Mouse (Mus musculus) right cerebral cortex, postnatal 10 days (tissue): ENCODE results near the gene Rnf183.
"Not testable (repeated sequence)": the region's sequence is repeated elsewhere in the genome, so short reads cannot be mapped to it uniquely, and the experiment has no call there.

Experiments used
- DNase-seq, 2 experiments: peaks; one replicate each; pipeline ENCODE4 v3.0.0; 2021; ENCODE audit warnings: low spot score in 2 of 2

Gene Rnf183

DNA sequence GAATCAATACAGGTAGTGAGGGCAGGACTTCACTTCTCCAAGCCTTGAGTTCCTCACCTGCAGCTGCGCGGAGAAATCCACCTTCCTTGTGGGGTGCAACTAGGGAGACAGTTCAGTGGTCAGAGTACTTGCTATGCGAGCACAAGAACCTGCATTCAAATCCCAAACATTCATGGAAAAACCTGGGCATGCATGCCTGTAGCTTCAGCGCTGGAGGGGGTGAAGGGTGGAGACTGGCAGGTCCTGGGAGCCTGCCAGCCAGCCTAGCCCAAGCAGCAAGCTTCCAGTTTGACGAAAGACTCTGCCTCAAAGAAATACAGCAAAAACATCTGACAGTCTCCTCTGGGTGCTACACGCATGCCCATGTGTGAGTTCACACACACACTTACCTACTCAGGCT lies at the start of gene Rnf183:
TSS of gene Rnf183 (minus strand) at position 172 of the 400 bp plus-strand sequence.
- DNase-seq = no peak

DNA sequence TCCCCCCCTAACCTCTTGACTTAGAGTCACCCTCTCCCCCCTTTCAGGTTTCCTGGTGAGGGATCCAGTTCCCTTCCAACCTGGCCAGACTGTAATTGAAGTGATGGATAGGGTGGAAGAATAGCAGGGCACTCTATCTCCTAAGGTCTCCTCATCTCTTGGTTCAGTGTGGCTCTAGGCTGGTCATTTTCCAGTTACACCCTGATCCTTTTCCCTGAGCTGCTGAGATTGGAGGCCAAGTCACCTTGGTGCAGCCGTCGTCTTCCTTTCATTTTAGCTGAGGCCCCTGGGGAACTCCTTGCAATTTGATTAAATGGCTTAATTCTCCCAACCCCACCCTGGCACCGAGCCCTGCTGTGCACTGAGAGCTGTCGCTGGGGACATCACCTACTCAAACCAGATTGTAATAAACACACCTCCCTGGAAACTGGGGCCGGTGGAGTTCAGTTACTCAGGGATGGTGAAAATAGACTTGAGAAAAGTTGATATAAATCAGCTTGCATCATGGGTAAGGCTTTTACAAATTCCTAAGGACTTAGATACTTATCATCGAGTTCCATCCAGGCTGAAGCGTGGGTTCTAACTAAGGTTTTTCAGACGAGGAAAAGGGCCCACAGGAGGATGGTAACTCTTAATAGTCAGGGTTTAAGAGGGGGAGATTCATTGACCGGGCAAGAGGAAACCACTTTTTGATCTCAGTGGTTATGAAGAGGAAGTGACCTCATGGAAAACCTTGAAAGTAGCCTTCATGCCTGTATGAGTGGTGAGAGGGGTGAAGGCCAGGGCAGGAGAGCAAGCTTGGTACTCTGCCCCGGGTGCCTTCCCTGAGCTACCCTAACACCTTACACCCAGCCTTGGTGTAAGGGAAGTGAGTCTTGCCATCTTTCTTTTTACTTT lies 45.9 kb upstream of the Rnf183 start:
- no peak for DNase-seq

DNA sequence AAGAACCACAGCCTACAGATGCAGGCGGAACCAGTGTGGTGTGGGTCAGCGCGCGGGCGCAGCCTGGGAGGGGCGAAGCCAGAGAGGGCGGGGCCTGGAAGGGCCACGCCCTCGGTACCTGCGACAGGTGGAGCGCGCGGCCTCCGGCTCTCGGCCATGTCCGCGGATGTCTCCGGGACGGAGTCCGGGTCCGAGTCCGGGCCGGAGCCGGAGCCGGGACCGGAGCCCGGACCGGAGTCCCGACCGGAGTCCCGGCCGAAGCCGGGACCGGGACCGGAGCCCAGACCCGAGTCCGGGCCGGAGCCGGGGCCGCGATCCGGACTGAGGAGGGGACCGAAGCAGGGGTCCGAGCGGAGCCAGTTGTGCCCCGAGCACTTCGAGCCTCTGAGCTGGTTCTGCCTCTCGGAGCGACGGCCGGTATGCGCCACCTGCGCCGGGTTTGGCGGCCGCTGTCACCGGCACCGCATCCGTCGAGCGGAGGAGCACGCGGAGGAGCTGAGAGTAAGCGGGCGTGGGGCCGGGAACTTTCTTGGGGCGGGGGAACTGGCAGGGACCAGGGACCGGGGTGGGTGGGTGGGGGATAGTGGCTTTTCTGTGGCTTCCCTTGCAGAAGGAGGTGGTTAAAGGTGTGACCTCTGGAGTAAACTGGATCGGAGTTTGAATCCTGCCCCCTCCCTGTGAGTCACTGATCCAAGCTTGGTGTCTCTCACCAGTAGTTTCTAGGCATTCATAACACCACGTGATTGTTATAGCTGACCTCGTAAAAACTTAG lies 45.1 kb upstream of the Rnf183 start, which contains the start of gene Bspry:
TSS of gene Bspry (plus strand) at position 117 of the 772 bp plus-strand sequence.
- DNase-seq = no peak

DNA sequence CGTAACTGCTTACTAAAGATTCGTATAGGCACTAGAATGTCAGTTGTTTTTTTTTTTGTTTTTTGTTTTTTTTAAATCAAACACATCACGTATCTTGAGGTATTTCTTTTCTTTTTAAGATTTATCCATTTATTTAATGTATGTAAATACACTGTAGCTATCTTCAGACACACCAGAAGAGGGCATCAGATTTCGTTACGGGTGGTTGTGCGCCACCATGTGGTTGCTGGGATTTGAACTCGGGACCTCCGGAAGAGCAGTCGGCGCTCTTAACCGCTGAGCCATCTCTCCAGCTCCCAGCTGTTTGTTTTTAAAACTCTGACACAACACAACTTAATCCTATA lies 44.5 kb upstream of the Rnf183 start:
- DNase-seq = not testable (repeated sequence)

DNA sequence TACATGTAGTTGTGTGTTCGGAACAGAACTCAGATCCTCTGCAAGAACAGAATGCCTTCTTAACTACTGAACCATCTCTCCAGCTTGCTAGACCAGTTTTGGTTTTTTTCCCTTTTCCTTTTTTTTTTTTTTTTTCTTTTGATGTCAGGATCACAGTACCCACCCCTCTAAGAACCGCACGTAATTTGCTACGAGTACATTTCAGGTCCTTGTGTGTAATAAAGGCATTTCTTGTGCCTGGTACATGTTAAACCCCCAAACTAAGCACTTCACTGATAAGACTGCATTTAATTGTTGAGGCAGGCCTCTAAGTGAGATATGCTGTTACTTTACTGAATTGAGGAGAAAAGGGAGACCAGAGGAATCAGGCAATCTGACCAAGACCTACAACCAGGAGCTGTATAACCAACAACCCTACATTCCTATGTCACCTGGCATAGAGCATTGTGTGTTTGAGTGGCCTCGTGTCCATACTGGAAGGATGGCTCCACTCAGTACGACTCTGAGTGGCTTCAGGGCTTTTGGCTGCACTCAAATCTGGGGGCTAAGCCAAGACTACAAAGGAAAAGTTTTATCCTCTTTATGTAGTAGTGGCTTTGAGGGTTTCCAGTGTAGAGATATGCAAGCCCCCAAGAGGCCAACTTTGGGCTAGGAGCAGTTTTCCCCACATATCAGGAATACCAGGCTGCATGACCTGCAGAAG lies 42.6 kb upstream of the Rnf183 start:
- DNase-seq = no peak

DNA sequence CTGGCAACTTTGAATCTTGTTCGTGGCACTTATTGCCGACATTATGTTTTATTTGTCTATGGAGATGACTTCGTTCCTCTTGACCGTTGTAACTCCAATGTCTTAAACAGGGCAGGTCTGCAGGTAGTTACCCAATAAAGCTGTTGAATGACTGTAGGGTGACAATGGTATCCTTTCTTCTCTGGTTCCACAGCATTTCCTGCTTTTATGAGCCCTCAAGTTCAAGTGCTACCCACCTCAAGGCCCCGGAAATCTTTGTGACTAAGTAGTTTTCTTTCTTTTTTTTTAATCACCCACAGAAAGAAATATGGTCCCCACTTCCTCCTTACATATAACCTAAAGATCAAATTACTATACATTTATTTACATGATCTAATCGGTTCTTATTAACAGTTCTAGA lies 40.7 kb upstream of the Rnf183 start:
- no peak for DNase-seq

DNA sequence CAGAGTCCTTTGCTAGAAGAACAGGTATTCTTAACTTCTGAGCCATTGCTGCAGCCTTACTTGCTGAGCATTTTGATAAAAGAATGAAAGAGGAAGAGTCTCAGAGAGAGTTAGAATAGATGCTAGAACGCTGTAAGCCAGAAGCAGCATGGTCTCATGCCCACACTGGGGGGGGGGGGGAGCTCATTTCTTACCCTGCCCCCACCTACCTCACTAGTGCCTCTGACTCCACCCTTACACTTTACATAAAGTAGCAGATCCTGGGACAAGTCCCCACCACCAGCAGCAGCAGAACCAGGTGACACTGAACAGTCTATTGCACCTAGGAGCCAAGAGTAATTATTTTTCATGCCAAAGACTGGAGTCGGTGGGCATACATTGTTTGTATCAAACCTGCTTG lies 40.1 kb upstream of the Rnf183 start:
- no peak for DNase-seq

DNA sequence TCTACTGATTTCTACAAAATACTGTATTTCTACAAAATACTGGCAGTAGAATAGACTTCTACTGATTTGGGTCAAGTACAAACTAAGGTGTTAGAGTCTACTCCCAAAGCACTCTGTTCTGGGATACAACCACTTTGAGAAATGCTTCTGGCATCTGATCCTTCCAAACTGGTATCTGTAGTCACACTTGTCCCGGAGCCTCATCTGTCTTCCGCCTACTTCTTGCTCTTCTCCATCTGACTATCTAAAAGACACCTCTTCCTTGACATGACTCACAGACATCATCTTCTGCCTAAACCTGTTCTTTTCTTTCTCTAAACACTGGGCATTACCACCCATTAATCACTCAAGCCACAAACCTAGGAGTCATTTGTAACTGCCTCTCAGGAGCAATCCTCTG lies 37.0 kb upstream of the Rnf183 start:
- DNase-seq = no peak

DNA sequence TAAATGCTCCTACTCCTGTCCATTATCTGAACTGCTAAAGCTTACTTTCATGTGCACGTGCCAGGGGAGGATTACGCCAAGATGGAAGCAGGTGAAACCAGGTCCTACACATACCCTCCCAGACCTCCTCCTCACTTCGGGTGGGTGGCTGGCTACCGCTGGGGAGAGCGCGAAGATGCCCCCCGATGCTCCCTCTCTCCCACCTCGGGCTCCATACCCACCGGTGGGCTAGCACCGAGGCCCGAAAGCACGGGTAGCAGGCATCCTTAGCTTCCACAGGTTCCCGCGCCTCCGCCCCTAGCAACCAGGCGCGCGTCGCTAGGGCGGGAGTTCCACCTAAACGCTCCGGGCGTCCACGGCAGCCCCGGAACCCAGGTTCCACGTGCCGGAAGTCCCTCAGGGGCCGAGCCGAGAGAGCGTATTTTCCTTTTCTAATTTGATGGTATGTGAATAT lies 35.6 kb upstream of the Rnf183 start, which contains the start of gene Wdr31:
TSS of gene Wdr31 (minus strand) at position 299 of the 454 bp plus-strand sequence.
- DNase-seq = peak; percentile 89 to 91

DNA sequence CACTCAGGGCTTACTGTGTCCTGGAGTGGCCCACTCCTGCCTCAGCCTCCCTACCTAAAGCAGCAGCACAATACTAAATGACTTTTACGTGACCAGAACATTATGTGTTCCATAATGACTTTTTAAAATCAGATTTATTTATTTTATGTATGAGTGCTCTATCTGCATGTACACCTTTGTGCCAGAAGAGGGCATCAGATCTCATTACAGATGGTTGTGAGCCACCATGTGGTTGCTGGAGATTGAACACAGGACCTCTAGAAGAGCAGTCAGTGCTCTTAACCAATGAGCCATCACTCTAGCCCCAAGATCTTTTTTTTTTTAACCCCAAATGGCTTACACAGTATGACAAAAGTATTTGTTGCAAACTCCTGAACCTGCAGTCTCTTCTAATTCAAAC lies 33.1 kb upstream of the Rnf183 start:
- no peak for DNase-seq

DNA sequence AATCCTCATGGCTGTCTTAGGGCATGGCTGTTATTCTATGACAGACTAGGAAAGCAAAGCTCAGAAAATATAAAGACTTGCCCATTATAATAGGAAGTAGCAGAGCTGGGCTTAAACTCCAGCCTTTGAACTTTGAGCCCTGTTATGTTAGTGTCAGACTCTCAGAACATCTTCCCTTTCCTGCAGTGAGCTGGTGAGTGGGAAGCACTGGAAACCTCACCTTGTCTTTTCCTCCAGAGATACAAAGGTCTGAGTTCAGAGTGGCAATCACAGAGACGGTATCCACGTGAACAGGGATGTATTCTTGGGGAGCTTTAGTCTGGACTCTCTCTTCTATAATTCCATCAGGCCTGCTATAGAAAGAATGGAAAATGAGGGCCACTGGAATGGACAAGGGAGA lies 28.1 kb upstream of the Rnf183 start:
- DNase-seq = no peak

DNA sequence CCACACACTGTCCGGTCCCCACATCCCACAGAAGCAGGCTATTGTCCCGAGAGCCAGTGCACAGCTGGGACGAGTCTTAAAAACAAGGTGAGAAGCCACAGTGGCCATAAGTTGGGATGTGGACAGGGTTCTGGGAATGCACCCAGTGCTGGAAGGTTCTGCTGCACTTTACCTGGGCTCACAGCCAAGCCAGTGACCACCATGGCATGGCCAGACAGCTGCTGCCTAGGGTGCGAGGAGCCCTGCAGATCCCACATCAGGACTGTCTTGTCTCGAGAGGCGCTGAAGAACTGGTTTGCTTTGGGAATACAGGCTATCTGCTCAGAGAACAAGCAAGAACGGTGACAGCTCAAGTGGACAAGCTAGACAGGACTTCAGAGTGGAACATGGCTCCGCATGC lies 25.3 kb upstream of the Rnf183 start:
- no peak for DNase-seq

DNA sequence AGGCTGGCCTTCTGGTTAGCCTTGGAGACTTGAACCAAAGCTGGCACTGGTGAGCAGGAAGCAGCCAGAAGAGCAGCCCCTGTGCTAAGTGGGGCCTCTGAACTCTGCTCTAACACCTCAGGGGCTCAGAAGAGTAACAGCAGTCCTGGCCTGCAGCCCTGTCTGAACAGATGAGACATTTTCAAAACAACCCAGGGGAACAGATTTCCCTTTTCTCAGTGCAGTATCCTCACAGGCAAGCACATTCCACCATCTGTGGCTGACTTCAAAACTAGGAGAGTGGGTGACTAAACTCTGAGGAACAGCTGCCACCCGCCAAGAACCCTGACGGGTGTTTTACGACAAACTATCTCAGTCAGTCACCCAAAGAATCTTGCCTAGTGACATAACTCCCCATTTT lies 24.0 kb upstream of the Rnf183 start:
- DNase-seq = peak; percentile 67 to 82

DNA sequence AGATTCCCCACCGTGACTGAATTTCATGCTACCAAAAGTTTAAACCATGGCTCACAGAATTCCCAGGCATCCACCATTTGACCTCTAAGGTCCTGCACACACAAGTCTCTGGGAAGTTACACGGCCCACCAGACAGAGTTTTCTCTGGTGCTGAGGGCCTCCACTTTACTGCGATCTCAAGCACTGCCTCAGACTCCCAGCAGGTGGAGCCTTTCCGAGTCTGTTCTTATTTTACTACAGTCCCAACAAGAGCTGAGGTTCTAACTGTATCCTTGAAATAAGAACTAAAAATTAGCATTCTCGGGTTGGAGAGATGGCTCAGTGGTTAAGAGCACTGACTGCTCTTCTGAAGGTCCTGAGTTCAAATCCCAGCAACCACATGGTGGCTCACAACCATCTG lies 19.9 kb upstream of the Rnf183 start:
- peak in 1 of 2 experiments; percentile 41 for DNase-seq

DNA sequence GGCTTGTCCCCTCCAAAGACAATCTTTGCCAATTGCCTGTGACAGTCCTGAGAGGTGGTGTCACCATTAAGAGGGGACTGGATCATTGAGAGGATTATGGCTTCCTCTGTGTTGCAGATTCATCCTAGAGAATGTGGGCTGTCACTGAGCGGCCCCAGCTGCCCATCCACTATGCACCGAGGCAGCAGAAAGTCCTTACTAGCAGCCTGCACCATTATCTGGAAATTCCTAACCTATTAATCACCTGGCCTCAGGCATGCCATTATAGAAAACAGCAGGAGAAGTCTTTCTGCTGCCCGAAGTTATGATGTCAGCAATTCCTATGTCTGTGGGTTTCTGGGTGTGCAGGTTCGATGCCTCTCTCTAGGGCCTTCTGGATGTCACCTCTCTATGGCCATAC lies 5.9 kb upstream of the Rnf183 start:
- DNase-seq = no peak

DNA sequence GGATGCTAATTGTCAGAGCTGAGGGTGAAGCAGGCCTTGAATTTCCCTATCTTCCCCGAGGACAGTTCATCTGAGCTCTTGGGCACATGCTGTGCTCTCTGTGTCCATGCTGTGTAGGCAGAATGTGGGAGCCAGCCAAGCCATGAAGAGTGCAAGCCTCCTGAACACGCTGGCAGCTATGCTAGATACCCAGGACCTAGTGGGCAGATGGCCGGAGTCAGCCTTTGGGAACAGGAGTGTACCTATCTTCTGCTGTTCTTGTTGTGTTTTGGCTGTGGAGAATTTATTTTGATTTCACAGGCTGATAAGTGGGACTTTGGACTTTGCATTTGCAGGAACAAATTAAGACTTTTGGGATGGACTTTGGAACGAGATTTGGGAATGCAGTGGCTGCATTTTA lies 5.5 kb upstream of the Rnf183 start:
- no peak for DNase-seq

DNA sequence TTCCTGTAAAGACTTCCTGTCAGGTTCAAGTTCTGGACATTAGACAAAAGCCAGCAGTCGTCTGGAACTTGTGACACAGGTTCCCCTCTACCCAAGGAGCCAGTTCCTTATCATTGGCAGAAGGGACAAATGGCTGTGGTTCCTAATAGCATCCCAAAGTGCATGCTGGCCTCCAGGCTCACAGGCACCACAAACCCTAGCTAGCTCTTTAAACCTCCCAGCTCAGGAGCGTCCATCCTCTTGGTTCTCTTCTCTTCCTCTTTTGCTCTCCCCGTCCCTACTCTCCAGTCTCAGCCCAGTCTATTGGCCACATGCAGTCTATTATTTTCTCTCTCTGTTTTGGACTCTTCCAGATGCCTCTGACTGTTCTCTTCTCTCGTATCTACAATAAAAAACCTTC lies 4.7 kb upstream of the Rnf183 start:
- no peak for DNase-seq

DNA sequence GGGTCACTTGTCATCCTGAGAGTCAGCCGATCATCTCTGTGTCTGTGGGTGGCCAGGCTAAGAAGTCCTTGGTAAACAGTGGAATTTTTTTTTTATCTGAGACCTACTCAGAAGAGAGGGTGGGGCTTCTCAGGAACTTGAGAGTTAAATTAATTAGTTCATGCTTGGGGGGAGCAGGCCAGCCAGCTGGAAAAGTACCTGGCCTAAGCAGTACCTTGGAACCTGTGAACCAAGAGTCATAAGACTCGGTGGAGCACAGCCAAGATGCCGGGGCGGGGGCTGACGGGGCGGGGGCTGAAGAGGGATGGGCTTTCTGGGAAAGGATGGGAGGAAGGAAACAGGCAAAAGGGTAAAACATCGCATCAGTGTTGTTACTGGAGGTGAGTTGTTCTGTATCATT lies 2.8 kb upstream of the Rnf183 start:
- no peak for DNase-seq

DNA sequence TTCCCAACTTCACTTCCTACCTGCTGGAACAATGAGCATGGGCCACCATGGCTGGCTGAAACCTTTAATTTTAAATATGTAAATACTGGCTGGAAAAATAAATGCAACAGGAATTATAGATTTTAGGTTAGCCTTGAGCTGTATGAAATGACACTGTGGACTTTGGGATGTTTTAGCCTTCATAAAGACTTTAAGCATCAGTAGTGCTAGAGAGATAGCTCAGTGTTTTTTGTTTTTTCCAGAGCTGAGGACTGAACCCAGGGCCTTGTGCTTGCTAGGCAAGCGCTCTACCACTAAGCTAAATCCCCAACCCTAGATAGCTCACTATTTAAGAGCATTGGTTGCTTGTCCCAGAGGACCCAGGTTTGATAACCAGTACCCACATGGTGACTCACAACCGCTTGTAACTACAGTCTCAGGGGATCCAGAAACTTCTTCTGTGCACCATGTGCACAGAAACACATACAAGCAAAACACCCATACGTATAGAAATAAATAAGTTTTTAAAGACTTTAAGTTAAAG lies 2.3 kb upstream of the Rnf183 start:
- no peak for DNase-seq

DNA sequence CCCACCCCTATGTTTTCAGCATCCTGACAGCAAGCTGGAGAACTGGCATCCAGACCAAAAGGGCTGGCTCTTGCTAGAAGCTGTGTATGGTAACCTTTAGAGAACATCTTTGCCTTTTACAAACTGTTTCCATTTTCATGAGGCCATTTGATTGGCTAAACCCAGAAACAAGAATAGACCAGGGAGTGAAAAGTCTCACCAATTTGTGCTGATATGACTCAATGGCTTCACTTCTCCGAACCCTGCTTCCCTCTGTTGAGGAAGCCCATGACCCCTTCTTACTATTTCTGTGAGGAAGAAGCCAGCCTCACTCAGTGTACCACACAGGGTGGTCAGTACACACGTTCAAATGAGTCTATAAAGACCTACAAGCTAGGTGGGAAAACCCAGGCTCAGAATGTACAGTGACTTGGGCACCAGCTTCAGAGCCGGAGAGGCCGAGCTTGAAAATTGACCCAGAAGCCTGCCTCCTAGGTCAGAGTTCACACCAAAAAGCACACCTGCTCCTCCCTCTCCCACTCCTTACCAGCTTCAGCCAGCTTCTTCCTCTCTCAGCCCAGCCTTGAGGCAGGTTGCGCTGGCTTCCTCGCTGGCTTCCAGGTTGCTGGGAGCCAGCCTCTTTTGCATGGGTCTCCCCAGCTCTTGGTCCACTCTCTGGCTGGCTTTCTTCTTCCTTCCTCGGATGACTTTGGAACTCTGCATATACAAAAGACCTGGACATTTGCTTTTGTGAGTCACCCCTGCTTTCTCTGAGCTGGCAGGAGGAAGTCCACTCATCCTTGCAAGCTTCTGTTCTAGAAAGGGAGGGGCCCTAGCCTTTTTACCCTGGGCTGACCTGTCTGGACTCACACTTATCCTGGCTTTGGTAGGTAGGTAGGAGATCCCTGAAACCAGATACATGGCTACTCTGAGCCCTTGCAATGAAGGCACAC lies 847 bp downstream of the Rnf183 start:
- no peak for DNase-seq

DNA sequence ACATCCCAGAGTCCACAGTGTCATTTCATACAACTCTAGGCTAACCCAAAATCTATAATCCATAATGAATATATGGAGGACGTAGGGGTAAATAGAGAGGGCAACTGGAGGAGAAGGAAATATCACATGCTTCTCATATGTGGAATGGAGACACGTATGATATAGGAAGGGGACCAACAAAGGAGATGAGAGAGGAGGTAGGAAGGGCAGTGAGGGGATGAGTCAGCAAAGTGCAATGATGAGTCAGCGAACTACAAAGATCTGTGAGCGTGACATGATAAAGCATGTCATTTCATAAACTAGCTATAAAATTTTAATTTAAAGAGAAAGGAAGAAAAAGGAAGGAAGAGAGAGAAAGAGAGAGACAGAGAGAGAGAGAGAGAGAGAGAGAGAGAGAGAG lies 3.5 kb downstream of the Rnf183 start:
- DNase-seq = no peak
